Mouse (Mus musculus): ENCODE data around the gene Nsun2.

The Nsun2 gene

DNA sequence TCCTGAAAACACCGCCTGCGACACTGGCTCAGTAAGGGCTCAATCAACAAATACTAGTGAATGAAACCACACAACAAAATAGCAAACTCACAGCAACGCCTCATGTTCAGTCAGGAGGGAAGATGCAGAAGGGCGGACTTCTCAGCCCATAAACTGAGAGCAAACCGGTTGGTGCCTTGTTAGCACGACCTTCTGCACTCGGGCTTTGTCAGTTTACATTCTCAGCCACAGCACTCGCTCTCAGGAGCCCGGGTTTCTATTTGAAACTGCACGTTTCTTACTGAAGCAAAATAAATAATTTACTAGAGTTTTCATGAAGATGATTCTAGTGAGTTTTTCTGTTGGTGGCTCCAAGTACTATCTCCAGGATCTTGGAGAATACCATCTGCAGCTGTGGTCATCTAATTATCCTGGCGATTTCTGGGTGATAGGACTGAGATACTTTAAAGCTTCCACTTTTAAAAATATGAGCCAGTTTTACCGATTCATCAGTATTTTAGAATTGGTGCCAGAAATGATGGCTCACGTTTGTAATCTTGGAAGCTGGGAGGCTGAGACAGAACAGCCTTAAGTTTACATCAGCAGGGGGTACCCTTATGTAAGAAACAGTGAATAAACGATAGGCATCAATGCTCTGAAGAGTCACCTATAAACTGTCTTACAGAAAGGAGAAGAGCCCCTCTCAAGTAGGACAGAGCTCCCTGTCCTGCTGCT is 9.9 kb upstream of the Nsun2 start:
- DNase-seq (ENCODE audit: inconsistent age in 2 of 2, low spot score in 1 of 2): no peak

DNA sequence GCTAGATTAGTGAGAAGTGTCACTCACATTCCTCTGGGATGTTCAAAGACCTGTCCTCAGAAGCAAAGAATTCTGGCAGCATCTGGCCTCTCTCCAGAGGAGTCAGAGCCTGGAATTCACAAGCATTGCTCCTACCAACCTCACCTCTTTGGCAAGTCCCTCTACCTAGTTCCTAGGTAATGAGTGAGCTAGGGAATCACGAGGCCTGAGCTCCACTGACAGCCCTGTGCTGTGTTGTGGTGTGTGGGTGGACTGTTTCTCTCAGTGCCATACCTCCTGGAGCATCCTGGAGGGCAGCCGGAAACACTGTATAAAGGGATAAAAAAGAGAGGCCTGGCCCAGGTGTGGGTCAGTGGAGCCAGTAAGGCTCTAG is 9.4 kb upstream of the Nsun2 start:
- peak in 1 of 2 experiments; percentile 39 for DNase-seq (ENCODE audit: inconsistent age in 2 of 2, low spot score in 1 of 2)

DNA sequence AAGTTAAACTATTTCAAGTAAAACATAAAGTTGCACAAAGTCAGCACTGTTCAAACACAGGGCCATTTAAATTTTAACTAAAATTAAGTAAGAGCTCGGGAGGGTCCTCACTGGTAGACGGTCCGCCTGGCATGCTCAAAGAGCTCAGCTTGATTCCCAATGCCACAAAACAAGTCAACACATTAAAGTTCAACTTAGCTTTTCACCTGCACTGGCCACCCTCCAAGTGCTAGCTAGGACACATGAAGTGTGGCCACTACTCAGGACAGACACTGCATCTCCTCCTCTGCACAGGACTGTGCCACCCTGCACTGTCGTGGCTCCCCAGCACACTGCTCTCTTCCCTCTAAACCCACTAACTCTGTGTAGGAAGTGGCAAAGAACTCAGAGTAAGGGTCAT is 7.7 kb upstream of the Nsun2 start:
- DNase-seq (ENCODE audit: inconsistent age in 2 of 2, low spot score in 1 of 2): no peak

DNA sequence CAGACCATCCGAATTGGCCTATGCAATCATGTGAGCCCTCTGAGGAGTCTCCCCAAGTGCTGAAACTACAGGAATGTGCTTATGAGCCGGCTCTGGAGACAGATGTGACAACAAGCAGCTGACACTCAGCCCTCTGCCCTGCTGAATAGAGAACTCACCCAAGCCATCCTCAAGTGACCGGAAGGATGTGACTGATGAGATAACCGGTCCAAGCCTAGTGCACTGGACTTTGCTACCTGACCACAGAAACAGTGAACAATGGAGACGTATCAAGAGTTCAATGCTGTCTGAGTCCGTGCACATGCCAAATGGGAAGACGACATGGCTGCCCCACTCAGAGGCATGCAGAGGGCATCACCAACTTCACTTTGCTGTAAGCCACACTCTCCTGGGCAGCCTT is 5.0 kb upstream of the Nsun2 start:
- peak in 1 of 2 experiments; percentile 22 for DNase-seq (ENCODE audit: inconsistent age in 2 of 2, low spot score in 1 of 2)

DNA sequence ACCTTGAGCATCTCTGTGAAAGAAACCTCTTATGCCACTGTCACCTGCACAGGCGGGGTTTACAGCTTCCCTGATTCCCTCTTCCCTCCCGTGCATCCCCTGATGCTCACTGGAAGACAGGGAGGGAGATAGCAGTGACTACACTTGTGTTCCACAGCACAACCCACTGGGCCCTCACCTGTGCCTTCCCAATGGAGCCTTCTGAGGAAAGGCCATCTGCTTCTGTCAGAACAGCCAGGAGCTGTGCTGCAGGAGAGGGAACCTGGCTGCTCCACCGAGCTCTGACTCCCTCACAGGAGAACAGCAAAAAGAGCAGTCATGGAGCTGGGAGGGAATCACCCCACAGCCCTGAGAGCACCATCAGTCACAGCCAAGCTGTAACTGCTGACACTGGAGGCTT is 3.4 kb upstream of the Nsun2 start:
- peak in 1 of 2 experiments; percentile 32 for DNase-seq (ENCODE audit: inconsistent age in 2 of 2, low spot score in 1 of 2)

DNA sequence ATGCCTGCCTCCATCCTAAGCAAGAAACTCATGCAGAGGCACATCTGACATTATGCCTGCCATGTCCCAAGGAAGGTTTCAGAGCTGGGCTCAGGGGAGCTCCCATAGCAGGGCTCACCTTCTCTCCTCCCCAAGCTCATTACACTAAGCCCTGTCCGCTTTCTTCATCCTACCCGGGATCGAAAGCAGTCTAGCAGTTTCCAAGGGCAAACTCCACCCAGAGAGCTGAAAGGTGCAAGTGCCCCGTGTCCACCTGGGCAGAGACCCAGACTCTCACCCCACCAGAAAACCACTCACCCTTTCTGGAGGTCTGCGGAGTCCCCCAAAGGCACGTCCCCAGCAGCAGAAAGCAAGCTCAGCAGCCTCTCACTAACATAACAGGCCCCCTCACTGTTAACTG is 2.6 kb upstream of the Nsun2 start:
- peak in 1 of 2 experiments; percentile 42 for DNase-seq (ENCODE audit: inconsistent age in 2 of 2, low spot score in 1 of 2)

DNA sequence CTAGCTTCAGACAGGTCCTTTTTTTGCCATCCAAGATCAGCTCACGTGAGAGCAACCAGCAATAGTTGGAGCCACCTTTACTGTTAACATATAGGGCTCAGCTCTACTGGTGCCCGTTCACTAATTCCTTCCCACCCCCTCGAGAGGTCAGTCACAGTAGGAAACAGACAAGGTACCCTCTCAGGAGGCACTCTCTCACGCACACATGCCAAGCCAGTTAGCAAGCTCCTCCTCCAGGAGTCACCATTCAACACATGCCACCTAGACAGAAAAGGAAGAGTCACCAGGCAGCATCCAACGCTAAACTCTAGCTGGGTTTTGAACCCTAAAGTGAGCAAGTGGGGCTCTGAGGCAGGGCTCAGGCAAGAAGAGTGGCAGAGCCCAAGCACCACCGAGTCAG is 2.1 kb upstream of the Nsun2 start:
- peak in 1 of 2 experiments; percentile 53 for DNase-seq (ENCODE audit: inconsistent age in 2 of 2, low spot score in 1 of 2)

DNA sequence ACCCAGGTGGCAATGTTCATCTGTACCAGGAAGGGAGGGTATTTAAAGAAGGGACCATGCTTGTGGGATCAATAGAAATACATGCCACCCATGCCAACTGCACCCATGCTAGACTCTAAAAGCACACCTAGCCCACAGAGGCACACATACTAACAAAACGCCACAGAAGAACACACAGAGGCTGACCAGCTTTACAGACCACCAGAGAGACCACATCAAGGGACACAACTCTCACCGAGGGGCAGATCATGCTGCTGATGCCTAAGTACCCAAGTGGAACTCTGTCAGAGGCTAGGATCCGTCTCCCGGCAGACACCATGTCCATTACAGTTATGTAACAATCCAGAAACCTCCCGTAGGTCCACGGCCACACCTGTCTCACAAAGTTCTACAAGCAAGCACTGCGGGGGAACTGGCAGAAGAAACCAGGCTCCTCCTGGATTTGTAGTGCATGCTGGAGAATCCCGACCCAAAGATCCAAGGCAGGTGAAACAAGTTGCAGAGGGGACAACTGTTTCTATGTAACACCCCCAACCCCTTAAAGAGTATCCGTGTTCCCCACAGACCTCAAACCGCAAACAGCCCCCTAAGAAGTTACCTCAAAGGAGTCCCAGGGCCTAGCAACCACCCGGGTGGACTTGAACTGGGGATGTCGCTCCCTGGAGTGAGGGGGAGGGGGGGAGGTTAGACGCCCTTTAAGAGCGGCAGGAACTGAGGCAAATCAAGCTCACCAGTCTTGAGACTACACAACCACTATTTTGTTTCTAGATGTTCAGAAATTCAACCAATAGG is 1.2 kb upstream of the Nsun2 start:
- peak in 1 of 2 experiments; percentile 62 for DNase-seq (ENCODE audit: inconsistent age in 2 of 2, low spot score in 1 of 2)

DNA sequence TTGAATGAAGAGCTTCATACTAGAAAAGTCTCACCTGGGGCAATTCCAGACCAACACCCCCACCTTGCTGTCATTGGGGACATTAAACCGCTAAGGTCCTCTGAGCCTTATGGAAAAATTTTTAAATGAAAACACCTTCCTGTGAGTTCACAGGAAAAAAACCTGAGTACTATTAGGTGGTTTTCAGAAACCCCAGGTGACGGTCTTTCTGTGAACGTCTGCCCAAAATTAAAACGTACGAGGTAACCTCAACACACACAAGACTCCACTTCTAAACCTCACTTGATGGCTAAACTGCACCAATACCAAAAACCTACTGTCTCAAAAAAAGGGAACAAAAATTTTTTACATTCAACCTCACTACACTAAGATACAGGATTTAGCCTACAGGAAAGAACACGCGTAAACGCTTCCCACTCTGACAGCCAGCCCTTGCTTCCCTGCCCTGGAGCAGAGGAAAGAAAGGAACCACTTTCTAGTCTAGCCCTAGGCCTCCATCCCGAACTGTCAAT is 597 bp upstream of the Nsun2 start:
- no peak for DNase-seq (ENCODE audit: inconsistent age in 2 of 2, low spot score in 1 of 2)

DNA sequence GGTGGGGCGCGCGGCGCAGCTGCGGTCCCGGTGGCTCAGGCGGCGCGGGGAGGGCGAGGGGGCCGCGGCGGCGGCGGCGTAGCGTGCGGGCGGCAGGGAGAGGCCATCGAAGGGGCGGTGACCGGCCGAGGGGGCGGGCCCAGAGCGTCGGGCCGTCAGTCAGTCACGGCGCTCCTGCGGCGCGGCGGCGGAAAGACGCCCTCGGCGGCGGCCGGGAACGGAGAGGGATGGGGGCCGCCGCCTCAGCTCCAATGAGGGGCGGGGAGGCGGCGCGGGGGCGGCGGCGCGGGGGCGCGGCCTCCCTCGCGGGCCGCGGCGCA is 748 bp downstream of the Nsun2 start, which contains the start of gene Tent4a:
Gene Tent4a (minus strand): TSS at position 284 of the 320 bp plus-strand sequence.
- DNase-seq (ENCODE audit: inconsistent age in 2 of 2, low spot score in 1 of 2): no peak

DNA sequence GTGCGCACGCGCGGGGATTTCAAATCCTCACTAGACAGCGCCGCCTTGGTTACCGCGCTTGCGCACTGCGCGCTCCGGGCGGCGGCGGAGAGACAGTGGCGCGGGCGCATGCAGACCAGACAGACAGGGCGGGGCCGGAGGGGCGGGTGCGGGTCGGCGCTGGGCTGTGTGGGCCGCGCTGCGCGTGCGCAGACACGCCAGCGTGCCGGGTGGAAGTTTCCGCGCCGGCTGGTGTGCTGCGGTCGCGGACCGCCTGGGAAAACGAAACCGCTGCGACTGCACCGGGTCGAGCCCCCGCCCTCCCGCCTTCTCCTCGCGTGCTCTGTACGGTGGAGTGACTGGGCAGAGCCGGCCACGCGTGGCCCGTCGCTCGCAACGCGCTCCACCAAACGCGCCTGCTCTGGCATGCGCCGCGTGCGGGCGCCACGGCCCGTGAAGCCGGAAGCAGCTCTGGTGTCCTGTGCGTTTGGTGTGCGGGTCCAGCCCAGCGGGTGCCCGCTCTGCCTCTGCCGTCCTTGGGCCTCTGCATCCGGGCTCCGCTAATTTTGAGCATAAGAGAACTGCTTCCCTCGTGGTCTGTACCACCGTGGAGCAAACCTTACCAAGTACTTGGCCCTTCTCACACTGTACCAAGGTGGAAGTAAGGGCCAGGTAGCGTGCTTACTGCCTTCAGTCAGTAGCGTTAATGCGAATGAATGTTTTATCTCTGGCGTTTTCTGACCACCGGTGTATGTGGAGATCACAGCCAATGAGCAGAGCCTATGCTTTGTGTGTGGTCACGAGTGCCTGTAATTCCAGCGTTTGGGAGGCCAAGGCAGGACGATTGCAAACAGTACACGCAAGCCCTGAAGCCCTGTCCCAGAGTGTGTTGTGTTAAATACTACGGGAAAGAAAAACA is 1.4 kb downstream of the Nsun2 start:
- DNase-seq (ENCODE audit: inconsistent age in 2 of 2, low spot score in 1 of 2): peak; percentile 99

DNA sequence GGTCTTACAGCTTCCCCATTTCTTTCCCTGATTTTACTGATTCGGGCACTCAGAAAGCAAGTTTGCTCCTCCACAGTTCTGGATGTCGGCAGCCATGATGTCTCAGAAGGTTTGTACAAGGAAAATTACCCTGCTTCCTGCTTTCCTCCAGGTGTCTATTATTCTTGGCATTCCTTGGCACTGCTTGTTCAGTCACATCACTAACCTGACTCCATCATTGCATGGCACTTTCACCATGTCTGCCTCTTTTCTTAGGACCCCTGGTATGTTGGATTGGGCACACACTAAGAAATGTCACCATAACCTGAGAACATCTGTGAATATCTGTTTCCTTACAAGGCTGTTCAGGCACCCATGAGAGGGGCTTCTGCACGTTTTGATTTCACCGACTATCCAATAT is 2.5 kb downstream of the Nsun2 start:
- peak in 1 of 2 experiments; percentile 51 for DNase-seq (ENCODE audit: inconsistent age in 2 of 2, low spot score in 1 of 2)

DNA sequence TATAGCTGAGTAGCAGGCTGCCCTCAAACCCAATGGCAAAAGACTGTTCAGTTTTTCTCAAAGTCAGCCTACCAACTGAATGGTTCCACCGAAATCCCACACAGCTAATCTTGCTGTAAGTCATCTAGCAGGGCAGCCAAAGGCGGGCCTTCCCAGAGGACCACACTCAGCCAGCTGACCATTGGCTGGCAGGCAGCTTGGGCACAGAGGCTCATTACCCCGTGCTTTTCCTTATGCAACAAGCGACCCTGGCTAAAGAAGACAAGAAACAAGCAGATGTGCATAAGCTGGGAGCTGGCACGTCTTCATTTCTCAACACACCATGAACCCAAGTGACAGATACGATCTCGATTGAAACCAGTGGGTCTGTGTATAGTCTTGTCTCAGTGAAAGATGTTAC is 3.8 kb downstream of the Nsun2 start:
- DNase-seq (ENCODE audit: inconsistent age in 2 of 2, low spot score in 1 of 2): peak in 1 of 2 experiments; percentile 67

DNA sequence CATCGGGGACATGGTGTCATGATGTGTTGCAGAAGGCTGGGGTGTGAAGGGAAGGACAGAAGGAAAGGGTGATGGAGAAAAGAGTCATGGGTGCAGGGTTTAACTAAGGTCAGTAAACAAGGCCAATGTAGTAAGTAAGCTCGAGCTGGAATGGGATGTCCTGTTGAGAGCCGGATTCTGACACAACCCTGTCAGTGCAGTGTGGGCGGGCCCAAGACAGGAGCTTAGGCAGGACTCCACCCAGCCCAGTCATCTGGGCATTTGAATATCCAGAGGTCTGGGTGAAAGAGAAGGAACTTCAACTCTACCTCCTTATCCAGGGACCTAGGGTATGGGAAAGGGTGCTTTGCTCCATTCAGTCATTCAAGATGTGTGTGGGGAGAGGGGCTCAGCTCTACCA is 4.8 kb downstream of the Nsun2 start:
- peak; percentile 60 to 87 for DNase-seq (ENCODE audit: inconsistent age in 2 of 2, low spot score in 1 of 2)

DNA sequence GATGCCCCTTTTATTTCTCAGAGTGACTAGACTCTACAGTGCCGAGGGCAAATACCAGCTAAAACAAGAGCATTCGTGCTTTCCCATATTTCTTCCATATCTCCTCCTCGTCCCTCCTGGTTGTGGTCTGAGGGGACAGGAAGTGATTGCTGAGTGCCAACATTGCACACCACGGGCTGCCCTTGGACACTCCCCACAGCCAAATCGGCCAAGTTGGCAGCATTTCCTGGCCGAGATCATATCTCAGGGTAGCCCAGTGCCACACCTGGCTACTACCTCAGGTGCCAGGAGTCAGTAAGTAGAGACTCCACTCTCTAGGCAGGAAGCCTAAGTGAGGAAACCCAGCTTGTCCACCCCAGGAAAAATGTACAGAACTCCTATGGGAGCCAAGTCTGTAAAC is 7.7 kb downstream of the Nsun2 start:
- peak in 1 of 2 experiments; percentile 67 for DNase-seq (ENCODE audit: inconsistent age in 2 of 2, low spot score in 1 of 2)

DNA sequence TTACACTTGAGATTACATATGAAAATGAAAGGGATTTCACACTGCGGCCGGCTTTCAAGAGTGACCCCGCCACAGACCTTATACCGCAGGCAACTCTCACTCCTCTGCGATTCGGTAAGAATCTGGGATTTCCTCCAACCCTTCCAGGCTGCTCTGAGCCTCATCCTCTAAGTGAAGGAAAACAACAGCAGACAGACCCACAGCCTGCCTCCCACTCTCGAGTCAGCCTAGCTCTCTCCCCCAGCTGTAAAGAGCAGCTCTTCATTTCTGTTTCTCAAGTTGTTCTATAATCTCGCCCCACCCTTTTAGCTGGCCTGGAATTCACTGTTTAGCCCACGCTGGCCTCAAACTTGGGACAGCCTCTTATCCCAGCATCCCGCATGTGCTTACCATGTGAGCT is 8.2 kb downstream of the Nsun2 start:
- peak in 1 of 2 experiments; percentile 58 for DNase-seq (ENCODE audit: inconsistent age in 2 of 2, low spot score in 1 of 2)

DNA sequence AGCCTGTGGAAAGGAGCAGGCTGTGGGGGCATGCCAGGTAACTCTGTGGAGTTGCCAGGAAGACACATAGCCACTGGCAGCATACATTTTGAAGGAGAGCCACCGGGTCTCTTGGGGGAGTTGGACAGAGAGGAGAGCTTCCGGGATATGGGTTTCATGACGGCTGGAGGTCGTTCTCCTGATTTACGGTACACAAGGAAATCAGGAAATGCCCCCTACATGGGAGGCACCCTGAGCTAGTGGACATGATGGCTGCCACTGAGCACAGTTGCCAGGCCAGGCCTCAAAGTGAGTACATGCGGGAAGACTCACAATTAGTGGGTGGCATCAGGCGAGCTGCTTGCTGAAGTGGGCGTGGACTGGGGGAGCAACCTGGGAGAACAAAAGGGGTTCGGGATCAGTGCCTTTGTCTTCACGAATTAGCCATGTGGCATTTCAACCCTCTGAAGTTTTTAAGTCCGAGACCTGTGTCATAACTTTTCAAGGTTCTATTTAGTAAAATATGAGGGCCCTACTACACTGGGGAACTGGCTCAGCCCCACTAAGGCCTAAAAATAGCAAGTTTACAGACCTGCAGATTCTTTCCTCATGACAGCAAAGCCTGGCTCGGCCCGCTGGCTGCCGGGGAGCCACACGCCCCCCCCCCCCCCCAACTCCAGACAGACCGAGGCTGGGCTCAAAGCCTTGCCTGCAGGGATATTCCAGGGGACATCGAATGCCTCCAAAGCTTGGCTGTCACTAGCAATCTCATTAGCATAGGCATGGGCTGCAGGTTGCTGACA is 9.2 kb downstream of the Nsun2 start:
- DNase-seq (ENCODE audit: inconsistent age in 2 of 2, low spot score in 1 of 2): peak in 1 of 2 experiments; percentile 59

DNA sequence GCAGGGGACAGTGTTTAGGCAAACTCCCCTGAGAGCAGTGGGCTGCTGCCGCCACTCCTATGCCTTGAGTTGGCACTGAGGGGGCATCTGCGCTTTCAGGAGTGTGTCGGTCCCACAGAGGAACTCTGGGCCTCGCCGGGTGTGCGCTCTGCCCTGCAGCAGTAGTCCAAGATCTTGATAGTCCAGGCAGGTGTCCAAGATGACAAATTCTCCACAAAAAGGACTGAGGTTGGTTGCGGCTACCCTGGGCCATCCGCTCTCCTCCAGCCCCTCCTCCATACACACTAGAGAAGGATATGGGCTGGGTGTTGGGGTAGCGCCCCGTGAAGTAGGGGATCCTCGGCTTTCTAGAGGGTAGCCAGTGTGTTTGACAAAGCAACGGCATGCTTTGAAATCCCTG is 10.0 kb downstream of the Nsun2 start:
- DNase-seq (ENCODE audit: inconsistent age in 2 of 2, low spot score in 1 of 2): no peak

DNA sequence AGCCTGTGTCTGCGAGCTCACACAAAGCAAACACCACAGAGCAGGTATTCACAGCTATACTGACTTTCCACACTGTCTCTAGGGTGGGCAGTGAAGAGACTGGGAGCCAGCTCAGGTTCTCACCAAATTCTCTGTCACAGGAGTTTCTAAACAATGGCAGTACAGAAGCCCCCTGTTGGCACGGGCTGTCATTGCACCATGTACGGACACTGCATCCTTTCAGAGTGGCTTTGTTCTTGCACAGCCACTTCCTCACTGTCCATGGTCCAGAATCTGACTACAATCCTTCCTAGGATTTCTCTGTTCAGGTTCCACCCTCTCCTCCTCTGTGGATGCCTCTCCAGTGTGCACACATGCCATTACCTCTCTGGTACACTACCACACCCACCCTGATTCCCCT is 11.5 kb downstream of the Nsun2 start:
- DNase-seq (ENCODE audit: inconsistent age in 2 of 2, low spot score in 1 of 2): peak in 1 of 2 experiments; percentile 72

DNA sequence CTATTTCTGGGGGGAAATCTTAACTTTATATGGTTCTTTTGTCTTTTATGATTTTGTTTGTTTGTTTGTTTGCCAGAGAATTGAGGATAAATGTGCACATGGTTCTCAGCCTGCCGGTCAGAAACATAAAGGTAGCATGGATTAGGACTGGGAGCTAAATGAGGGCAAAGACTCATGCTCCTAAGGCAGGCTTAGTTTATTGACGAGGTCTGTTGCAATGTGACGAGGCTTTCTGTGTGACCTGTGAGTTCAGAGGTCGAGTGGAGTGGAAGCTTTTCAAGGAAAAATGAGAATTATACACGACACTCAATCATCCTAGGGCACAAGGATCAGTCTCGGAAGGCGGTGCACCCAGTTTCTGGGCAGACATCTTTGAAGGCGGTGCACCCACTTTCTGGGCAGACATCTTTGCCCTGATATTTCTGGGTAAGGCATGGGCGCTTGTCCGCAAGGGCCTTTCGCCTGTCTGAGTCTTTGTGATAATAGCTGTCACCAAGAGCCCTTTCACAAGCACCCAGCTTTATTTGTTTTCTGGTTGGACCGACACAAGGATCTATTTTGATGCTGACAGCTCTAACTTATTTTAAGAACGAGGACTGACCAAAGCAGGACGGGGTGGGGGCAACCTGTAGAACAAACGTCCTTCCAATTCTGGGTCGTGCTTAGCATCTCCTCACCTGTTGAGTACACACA is 14.1 kb downstream of the Nsun2 start:
- DNase-seq (ENCODE audit: inconsistent age in 2 of 2, low spot score in 1 of 2): no peak
